Mouse (Mus musculus) bone marrow, adult 2 months (tissue): ENCODE results near the gene Olfr1302. TPM values are rescaled to one million over a fixed set of nuclear protein-coding genes. Genes with fewer than 3 reads are reported as not detected.

Experiments
- H3K27ac ChIP-seq: fragments of 200-500 bp; 2 replicates; pipeline ENCODE4 v1.5.1; 2012; ENCODE audit warnings: low read depth, mild to moderate bottlenecking, control low read depth, inconsistent platforms, low read length; ENCODE audit not compliant: control insufficient read depth, poor library complexity, insufficient read depth
- H3K4me1 ChIP-seq: fragments of 200-500 bp; 2 replicates; pipeline ENCODE4 v1.6.1; 2011; ENCODE audit warnings: low read length; ENCODE audit not compliant: control insufficient read depth, insufficient read depth
- H3K4me3 ChIP-seq: fragments of 200-500 bp; replicated peaks from 2 replicates; pipeline ENCODE3; 2011; ENCODE audit warnings: mild to moderate bottlenecking, low read depth, low read length, control low read depth; ENCODE audit not compliant: control insufficient read depth
- CTCF ChIP-seq: fragments of 200-500 bp; IDR thresholded peaks from 2 replicates; pipeline ENCODE4 v1.5.1; 2011; ENCODE audit warnings: low read length, control low read depth; ENCODE audit not compliant: control insufficient read depth, insufficient read depth
- POLR2A ChIP-seq: fragments of 200-500 bp; IDR thresholded peaks from 2 replicates; pipeline ENCODE4 v1.6.1; 2011; ENCODE audit warnings: low read depth, mild to moderate bottlenecking, control low read depth, low read length, borderline replicate concordance; ENCODE audit not compliant: control insufficient read depth
- WGBS: fragments of 180-500 bp; shearing (Covaris S2); methylation state at CpG from one replicate; pipeline ENCODE4 v1.1.7; 2018; 5-methylcytosine and 5-hydroxymethylcytosine counted together
- polyA plus RNA-seq: library from polyadenylated mRNA; stranded (reverse); fragments of >200 nt; gene quantifications from 2 replicates; pipeline ENCODE4 v1.2.4, GENCODE M21; 2011; ENCODE audit warnings: low replicate concordance; ENCODE audit not compliant: missing spikeins, insufficient read depth, insufficient read length

Gene Olfr1302
- polyA plus RNA-seq: not detected in 2 replicates

DNA sequence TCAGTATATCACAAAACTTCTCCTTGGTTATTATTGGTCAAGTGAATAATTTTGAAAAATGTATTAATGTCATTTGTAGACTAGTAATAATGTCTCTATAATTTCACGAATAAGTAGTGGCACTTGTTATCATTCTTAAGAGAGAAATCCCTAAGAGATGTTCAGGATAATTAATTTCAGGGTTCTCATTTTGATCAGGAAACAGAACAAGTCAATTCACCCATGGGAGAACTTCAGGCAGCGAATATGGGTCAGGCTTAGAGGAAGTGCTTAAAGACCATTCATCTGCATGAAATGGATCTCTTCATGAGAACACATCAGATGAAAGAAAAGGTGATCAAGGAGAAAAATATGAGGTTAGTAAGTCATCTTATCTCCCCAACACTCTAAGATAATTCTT, at the start of gene Olfr1302:
Gene Olfr1302, plus strand, starts transcription at position 301 of the 400 bp plus-strand sequence.
- Histone ChIP-seq H3K4me3 (no peak within 1 kb of the TSS), H3K4me1 (no peaks in the 10 kb centered on the region), H3K27ac (no peak within 1 kb of the TSS)
- 66% methylated on average over 2 of the region's 2 CpGs for WGBS
- no peak for TF ChIP-seq CTCF
- TF ChIP-seq POLR2A: no peak

DNA sequence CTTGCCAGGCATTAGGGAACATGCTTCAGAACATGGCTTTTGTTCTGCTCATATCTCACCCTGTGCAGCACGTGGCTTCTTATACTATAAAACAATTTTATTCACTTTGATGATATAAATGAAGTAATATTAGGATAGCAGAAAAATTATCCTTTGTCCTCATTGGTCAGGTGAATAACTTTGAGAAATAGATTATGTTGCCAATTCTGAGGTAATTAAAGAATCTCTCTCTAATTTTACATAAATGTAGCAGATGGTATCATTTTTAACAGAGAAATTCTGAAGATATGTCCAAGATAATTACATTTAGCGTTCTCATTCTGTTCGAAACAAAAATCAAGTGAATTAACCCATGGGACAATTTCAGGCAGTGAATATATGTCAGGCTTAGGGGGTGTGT, 26.5 kb upstream of the Olfr1302 start, which contains the start of gene Olfr1301:
Gene Olfr1301, plus strand, starts transcription at position 301 of the 400 bp plus-strand sequence.
- no peak within 1 kb of the TSS for H3K27ac ChIP-seq
- TF ChIP-seq POLR2A (no peak), CTCF (no peak)
- no peaks in the 10 kb centered on the region for H3K4me1 ChIP-seq
- no peak within 1 kb of the TSS for H3K4me3 ChIP-seq
- WGBS: 75% methylated on average over 3 of the region's 3 CpGs

DNA sequence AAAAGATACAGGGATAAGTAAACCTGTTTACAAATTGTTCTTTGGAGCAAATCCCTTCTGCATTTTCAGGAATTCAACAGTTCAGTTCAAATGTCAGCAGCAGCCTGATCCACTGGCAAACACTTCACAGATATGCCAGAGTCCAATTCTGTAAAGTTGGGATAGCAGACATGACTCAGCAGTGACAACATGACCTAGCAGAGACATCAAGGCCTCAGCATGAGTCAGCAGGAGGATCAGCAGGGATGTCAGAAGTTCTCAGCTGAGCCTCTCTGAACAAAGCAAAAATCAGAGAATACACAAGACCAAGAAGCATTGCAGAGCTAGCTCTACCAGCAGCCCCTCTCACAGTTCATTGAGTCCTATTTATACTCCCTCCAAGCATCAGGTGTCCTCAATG, 35.7 kb downstream of the Olfr1302 start:
- TF ChIP-seq CTCF: no peak
- Histone ChIP-seq H3K4me1 (no peaks in the 10 kb centered on the region), H3K4me3 (no peak overlapping the region), H3K27ac (no peak overlapping the region)

DNA sequence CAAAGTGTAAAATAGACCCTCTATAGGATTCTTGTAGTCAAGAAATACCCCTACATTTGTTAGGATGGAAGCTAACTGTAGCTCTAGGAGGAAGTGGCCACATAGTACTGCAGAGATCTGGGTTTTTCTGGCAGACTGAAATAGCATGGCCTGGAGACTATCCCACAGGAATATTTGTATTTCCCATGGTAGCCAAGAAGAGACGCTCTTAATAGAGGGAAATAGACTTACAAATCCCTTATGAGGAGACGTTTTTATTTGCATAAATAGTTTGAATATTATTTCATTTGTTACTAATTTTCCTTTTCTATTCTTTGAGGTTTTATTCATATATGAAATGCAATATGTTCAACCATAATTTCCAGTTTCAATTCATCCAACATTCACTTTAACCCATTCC, 43.0 kb downstream of the Olfr1302 start, which contains the start of gene Olfr1303:
Gene Olfr1303, minus strand, starts transcription at position 101 of the 400 bp plus-strand sequence.
- Histone ChIP-seq H3K4me1 (no peaks in the 10 kb centered on the region), H3K4me3 (no peak within 1 kb of the TSS), H3K27ac (no peak within 1 kb of the TSS)
- 70% methylated on average over 2 of the region's 2 CpGs for WGBS
- TF ChIP-seq CTCF: no peak
- no peak for TF ChIP-seq POLR2A

Other genes starting within 250 kb of the Olfr1302 start
- not detected in 2 replicates for gene Olfr1294, start 237.1 kb upstream of the Olfr1302 start, polyA plus RNA-seq
- gene Olfr1295, start 207.7 kb upstream of the Olfr1302 start, polyA plus RNA-seq: not detected in 2 replicates
- not detected in 2 replicates for gene Olfr1297, start 150.9 kb upstream of the Olfr1302 start, polyA plus RNA-seq
- gene Olfr1298, start 128.2 kb upstream of the Olfr1302 start, polyA plus RNA-seq: not detected in 2 replicates
- not detected in 2 replicates for gene Olfr1299, start 116.0 kb upstream of the Olfr1302 start, polyA plus RNA-seq
- gene Olfr1301, start 26.4 kb upstream of the Olfr1302 start, polyA plus RNA-seq: not detected in 2 replicates
- gene Olfr1303, start 42.9 kb downstream of the Olfr1302 start, polyA plus RNA-seq: 0.32 TPM in 1 of 2 replicates, not detected in the other
- gene Olfr1305, start 99.7 kb downstream of the Olfr1302 start, polyA plus RNA-seq: not detected in 2 replicates
- not detected in 2 replicates for gene Olfr1306, start 138.8 kb downstream of the Olfr1302 start, polyA plus RNA-seq
- gene Olfr1307, start 172.0 kb downstream of the Olfr1302 start, polyA plus RNA-seq: 0.05 and 0.15 TPM in 2 replicates
- not detected in 2 replicates for gene Olfr1308, start 187.5 kb downstream of the Olfr1302 start, polyA plus RNA-seq
- 0.57 TPM in 1 of 2 replicates, not detected in the other for gene Olfr1309, start 212.9 kb downstream of the Olfr1302 start, polyA plus RNA-seq
- gene Olfr1310, start 235.3 kb downstream of the Olfr1302 start, polyA plus RNA-seq: not detected in 2 replicates
- gene Olfr1311, start 247.0 kb downstream of the Olfr1302 start, polyA plus RNA-seq: not detected in 2 replicates